Mouse (Mus musculus) adrenal gland (tissue): ENCODE results near the gene Gm34653.
"Not testable (repeated sequence)": the region's sequence is repeated elsewhere in the genome, so short reads cannot be mapped to it uniquely, and the experiment has no call there.

Experiments used
- intact Hi-C: fragments of 180-260 bp; cut with DNase I; formaldehyde crosslinking; loops from one replicate; pipeline ENCODE4 v1.15.1; 2025

The Gm34653 gene

GRCm38 (mm10) chr2:34815893-34816292, 16.9 kb upstream of the Gm34653 start:
- intact Hi-C loops = not testable (repeated sequence)

DNA sequence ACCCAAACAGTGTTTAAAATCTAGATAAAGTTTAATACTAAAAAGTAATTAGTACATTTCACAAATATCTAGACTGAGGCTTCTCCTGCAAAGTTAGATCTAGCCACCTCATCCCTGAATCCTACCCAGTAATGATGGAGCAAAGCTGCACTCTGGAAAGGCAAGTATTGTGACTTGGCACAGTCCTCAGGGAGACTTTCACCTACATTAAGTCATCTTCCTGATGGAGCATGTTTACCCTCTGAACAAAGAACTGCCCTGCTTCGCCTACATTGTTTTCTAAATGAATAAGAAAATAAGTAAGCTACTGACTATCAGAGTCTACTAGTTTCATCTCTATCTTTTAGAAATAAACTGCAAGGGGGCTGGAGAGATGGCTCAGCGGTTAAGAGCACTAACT, 14.3 kb upstream of the Gm34653 start:
- intact Hi-C loops = no loop called here

DNA sequence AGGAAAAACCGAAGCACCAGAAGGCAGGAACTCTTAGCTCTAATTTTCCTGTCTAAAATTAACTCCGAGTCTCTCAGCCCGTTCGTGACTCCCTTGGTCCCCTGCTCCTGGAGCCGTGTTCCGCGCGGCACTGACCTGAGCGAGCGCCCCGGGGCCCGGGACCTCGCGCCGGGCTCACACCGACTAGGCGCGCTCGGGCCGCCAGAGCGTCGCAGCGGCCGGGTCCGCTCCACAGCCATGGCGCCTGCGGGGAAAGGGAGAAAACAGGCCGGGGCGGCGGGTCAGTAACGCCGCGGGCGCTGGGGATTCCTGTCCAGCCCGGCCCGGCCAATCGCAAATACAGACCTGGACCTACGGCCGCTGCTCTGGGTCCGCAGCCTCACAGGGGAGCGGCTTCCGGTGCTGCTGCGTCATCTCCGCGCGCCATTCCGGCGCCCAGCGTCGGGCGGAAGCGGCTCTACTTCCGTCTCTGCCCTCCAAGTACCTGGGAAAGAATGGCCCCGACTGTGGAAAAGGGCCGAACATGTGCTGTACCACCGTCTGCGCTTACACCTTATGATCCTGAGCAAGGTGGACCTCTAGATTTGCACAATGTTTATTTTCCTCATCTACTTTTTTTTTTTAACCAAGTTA, 6.9 kb upstream of the Gm34653 start, which contains the start of gene Fbxw2:
Gene Fbxw2, minus strand, starts transcription at position 485 of the 633 bp plus-strand sequence.
- intact Hi-C loops = loop anchor here (5.0 to 10.0 kb wide), 2 partner anchors 46 to 79 kb away; partner anchors contain the start of genes Cutal and Psmd5

GRCm38 (mm10) chr2:34826460-34827231, 6.2 kb upstream of the Gm34653 start:
- intact Hi-C loops = loop anchor here (5.0 to 10.0 kb wide), 2 partner anchors 46 to 78 kb away; partner anchors contain the start of genes Cutal and Psmd5

GRCm38 (mm10) chr2:34827591-34827990, 5.2 kb upstream of the Gm34653 start:
- intact Hi-C loops = loop anchor here (5.0 to 10.0 kb wide), 2 partner anchors 45 to 77 kb away; partner anchors contain the start of genes Cutal and Psmd5

DNA sequence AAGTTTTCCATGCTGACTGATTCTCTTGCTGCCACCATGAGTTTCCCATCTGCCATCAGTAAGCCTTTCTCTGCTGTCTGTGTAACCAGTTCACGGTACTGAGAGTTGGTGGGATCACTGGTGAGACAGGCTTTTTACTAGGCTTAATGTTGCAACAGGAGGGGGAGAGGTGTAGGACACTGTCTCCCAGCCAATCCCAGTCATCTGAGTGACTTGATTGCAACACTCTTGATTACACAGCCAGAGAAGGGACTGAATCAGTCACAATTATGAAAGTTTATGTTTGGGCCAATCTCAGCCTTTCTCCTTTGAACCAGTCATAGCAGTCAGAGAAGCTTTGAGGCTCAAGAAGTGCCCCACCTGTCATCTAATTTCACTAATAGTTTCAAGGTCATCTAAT, 4.8 kb upstream of the Gm34653 start:
- intact Hi-C loops = loop anchor here (5.0 to 10.0 kb wide), 2 partner anchors 44 to 77 kb away; partner anchors contain the start of genes Cutal and Psmd5

GRCm38 (mm10) chr2:34830066-34830465, 2.7 kb upstream of the Gm34653 start:
- intact Hi-C loops = not testable (repeated sequence)

GRCm38 (mm10) chr2:34833624-34834023, 817 bp downstream of the Gm34653 start:
- intact Hi-C loops = no loop called here

- intact Hi-C loops = no loop called here
These were observed 2.9 kb downstream of the Gm34653 start for GRCm38 (mm10) chr2:34835669-34836068.

DNA sequence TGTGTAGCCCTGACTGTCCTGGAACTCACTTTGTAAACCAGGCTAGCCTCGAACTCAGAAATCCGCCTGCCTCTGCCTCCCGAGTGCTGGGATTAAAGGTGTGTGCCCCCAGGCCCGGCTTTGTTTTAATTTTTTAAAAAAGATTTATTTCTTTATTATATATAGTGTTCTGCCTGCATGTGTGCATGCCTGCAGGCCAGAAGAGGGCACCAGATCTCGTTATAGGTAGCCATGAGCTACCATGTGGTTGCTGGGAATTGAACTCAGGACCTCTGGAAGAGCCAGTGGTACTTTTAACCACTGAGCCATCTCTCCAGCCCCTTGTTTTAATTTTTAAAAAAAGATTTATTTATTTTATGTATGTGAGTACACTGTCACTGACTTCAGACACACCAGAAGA, 7.3 kb downstream of the Gm34653 start:
- intact Hi-C loops = not testable (repeated sequence)

GRCm38 (mm10) chr2:34841706-34842105, 8.9 kb downstream of the Gm34653 start:
- intact Hi-C loops = no loop called here

DNA sequence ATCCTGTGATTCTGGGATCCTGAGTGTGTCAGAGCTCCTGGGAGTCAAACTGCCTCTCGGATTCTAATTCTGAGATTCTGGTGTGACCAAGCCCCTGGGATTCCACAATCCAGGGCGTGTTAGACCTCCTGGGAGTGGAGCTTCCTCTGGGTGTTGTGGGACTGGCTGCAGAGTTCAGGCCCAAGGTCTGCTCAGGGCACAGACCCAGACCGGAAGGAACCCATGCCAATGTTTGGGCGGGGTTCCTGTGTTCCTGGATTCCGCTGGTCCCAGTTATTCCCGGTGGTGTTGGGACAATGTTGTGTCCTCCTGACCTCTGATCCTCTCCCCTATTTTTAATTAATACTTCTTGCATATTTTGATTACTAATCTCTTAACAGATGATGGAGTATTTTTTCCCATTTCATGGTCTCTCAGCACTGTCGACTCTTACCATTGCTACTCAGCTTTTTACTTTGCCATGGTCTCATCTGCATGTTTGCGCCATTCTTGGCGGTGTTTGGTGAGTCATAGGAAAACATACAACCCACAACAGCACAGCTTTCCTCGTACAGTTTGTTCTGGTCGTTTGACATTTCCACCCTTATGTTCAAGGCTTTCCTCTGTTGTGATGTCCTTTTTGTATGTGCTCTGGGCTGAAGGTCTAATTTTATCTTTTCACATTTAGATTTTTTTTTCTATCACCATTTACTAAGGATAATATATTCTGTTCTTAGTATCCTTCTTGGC, 10.6 kb downstream of the Gm34653 start:
- intact Hi-C loops = no loop called here

- intact Hi-C loops = no loop called here
These were observed 14.9 kb downstream of the Gm34653 start for GRCm38 (mm10) chr2:34847702-34848101.

DNA sequence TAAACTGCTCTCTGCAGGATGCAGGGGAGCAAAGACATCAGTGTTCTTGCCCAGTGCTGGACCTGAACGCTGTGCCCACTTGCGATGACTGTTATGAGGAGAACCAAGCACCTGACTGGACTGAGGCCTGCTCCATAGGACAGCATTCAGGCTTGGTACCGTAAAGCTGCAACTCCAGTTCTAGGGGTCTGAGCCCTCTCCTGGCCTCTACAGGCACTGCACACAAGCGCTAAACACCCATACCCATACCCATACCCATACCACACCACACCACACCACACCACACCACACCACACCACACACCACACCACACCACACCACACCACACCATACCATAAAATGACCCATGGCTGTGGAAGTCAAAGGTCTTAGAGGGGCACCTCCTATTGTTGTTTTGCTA, 22.5 kb downstream of the Gm34653 start:
- intact Hi-C loops = no loop called here

DNA sequence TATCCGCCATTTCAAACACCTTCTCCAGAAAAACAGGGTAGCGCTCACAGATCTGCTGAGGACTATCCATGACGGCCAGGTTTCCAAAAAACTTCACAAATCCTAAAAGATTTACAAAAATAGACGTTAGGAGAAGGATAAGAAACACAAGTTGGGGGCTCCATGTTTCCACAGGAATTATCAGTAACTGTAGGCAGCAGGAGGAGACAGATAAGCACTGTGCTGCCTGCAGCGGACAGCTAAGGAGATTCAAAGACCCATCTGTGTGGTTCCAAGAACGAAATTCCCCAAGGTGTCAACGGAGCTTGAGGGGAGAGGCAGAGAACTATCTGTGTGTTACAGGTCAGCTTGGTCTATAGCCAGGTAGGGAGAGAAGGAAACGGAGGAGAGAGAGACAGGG, 24.9 kb downstream of the Gm34653 start:
- intact Hi-C loops = no loop called here

GRCm38 (mm10) chr2:34869680-34870079, 36.9 kb downstream of the Gm34653 start:
- intact Hi-C loops = loop anchor here (5.0 kb wide), 1 partner anchor 42 kb away; the partner anchor contains the start of gene Fbxw2

GRCm38 (mm10) chr2:34870520-34871474, 38.0 kb downstream of the Gm34653 start:
- intact Hi-C loops = loop anchor here (5.0 kb wide), 1 partner anchor 43 kb away; the partner anchor contains the start of gene Fbxw2

- intact Hi-C loops = loop anchor here (5.0 kb wide), 1 partner anchor 47 kb away; the partner anchor contains the start of gene Fbxw2
These were observed 41.5 kb downstream of the Gm34653 start, which contains the start of gene Cutal for GRCm38 (mm10) chr2:34874271-34874670. TSS of gene Cutal (plus strand) at chr2:34874396.

- intact Hi-C loops = loop anchor here (5.0 kb wide), 1 partner anchor 48 kb away; the partner anchor contains the start of gene Fbxw2
These were observed 42.1 kb downstream of the Gm34653 start, which contains the start of gene Psmd5 for GRCm38 (mm10) chr2:34874816-34875345. TSS of gene Psmd5 (minus strand) at chr2:34874968.

- intact Hi-C loops = no loop called here
These were observed 47.2 kb downstream of the Gm34653 start for GRCm38 (mm10) chr2:34880054-34880453.
